Mouse (Mus musculus): ENCODE results near the gene Alkbh5.

DNA sequence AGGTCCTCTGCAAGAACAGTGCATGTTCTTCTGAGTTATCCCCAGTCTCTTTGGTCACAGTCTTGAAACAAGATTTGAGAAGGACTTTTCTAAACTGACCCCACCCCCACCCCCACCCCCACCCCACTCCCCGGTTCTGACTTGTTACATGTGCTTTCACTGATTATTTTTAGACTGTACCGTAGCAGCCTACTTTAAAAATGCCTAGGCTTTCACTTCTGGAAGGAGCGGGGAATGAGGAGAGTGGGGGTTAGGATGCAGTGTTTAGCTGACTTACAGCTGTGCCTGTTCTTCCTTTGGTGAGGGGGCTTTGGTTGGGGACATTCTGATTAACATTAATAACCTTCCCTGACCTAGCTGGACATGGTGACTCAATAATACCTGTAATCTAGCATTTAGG lies 11.9 kb downstream of the Alkbh5 start:
- no peak for TF ChIP-seq CTCF (IDR thresholded peaks at IDR 0.05; ENCODE audit: low read depth)
- no peak for TF ChIP-seq EP300 (IDR thresholded peaks at IDR 0.05; ENCODE audit: low read depth)
